Mouse (Mus musculus): ENCODE results near the gene Spcs2.

The Spcs2 gene

GRCm38 (mm10) chr7:99863362-99863761, at the start of gene Spcs2:
Gene Spcs2, minus strand, starts transcription at chr7:99863462.
- no peak for DNase-seq

DNA sequence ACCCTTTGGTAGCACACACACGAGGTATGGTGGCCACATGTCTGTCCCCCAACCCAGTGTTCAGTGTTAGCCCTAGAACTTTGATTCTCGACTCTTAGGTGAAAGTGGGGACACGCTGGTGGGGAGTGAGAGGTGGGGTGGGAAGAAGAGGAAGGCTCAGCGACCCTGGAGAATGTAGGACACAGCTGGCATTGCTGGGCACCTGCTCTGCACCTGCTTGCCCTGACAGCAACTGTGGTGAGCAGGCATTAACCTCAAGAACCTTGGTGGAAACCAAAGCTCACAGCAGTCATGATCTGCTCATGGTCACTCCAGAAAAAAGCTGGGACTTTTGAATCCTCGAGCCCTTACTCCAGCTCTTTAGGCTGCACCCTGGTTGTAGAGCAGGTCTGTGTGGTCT, 47.8 kb upstream of the Spcs2 start:
- no peak for DNase-seq

DNA sequence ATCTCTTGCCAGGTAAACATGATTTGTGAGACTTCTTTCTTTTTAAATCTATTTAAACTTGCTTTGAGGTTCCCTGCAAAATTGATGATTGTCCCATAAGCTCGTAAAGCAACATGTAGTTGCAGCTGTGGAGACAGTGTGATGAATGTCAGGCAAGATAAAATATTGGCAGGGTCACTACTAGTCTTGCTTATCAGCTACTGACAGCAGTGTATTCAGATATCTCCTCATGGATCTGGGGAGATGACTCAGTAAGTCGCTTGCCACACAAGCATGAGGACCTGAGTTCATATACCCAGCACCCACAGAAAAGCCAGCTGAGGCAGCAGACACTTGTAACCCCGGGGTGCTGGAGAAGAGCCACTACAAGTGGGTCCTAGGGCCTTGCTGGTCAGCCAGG, 44.2 kb upstream of the Spcs2 start:
- no peak for DNase-seq

- no peak for DNase-seq
Measured at GRCm38 (mm10) chr7:99906346-99906745, 43.1 kb upstream of the Spcs2 start.

- DNase-seq = no peak
Measured at GRCm38 (mm10) chr7:99904421-99905005, 41.3 kb upstream of the Spcs2 start.

DNA sequence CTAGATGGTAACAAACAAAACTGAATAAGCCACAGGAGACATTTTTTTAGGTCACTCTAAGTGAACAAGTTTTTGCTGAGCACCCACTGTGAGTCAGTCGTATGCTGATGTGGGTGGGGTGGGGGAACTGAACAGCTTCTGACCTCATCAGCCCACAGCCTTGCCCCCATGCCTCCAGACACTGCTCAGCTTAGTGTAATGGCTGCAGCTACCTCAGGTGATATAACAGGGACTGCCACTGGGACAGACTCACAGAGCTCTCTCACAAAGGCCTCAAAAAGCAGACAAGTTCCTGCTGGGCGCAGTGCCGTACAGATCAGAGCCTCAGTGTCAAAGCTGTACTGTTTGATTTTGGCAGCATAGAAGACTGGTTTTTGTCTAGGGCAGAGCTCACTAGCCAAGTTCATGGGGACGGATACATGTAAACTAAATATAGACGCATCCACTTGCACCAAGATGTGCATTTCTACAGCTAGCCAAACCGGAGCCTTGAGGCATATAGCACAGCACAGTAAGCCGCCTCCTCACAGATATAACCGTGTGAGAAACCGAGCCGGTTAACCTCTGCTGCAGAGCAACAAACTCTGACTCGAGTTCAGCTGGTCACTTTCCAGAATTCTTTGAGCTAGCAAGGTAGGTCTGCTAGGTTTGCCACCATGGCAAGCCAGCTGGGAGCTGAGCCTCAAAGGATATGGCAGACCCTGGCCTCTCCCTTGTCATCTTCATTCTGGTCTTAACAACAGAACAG, 39.8 kb upstream of the Spcs2 start:
- no peak for DNase-seq

DNA sequence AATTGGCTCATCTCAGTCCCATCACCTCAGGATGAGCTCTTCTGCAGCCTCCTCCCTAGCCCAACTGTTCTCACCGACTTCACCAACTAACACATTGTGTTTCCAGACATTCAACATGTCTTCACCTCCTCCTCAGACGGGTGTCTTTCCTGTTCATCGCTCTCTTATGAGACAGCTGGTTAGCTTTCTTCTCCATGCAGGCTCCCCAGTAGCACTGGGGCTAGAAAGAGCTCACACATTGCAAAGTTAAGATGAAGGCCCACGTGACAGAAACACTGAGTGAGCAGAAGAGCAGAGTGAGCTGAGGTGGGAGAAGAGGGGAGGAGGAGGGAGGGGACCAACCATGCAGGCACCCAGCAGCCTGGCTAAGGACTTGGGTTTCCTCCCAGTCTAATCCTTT, 38.9 kb upstream of the Spcs2 start:
- no peak for DNase-seq

- no peak for DNase-seq
Measured at GRCm38 (mm10) chr7:99896905-99897304, 33.6 kb upstream of the Spcs2 start.

GRCm38 (mm10) chr7:99894478-99894877, 31.2 kb upstream of the Spcs2 start:
- no peak for DNase-seq

GRCm38 (mm10) chr7:99893967-99894366, 30.7 kb upstream of the Spcs2 start:
- no peak for DNase-seq

DNA sequence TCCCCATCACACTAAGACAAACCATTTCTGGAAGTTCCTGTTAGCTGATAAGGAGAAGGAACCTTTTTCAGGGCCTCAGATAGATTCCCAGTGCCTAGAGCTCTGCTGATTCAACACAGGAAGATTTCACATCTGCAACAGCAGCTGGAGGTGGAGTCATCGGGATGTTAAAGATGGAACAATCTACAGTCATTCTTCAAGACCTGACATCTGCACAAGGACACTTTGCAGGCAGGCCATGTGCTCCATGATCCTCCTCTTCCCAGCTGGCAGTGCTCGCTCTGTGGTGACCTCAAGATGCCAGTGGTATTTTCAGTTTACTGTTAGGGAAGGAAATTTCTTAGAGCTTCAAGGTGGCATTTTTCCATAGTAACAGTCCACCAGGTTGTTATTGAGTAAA, 29.1 kb upstream of the Spcs2 start:
- no peak for DNase-seq

GRCm38 (mm10) chr7:99891471-99891870, 28.2 kb upstream of the Spcs2 start:
- DNase-seq = no peak

- DNase-seq = no peak
Measured at GRCm38 (mm10) chr7:99890168-99890755, 27.0 kb upstream of the Spcs2 start.

DNA sequence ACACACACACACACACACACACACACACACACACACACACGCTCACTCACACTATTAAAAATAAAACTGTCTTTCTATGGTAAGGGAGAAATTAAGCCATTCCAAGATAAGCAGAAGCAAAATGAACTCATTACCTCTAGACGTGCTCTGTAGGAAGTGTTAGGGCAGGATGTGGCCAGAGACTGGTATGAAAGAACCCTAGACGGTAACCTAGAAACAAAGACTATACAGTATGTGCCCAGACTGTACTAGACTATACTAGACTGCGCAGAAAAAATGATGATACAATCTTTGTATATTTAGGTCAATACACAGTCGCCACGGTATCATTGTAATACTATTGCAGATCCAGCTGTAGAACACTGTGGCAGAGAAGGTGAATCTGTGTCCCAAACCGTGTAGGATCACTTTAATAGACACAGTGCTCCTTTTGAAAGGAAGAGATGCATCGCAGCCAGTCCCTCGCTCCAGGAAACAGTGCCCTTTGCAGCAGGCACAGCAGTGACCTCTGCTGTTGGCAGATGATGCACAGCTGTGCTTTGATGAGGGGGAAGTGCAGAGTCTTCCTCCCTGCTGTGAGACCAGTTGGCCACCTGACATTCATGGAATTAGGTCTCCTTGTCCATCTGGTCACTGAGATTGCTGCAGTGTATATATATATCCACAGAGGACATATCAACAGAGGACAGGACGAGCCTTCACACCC, 26.1 kb upstream of the Spcs2 start:
- peak; percentile 60 for DNase-seq

- no peak for DNase-seq
Measured at GRCm38 (mm10) chr7:99887743-99888142, 24.5 kb upstream of the Spcs2 start.

DNA sequence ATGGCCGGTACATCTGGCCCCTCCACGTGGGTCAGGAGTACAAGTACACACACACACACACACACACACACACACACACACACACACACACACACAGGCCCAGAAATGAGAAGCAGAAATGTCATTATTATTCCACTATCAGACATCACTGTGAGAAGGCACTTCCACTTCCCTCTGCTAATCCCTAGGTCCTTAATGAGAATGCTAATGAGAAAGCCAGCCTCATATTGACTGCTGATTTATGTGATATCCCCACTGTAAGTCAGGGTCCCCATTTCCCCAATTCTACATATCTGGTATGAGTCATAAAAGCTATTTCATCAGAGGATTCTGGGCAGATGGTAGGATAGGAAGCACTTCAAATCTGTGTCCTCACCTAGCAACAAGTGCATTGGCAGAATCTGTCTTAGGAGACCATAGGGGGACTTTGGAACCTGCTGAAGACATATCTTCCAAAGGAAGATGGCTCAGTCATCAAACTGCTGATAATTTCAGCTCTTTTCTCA, 24.0 kb upstream of the Spcs2 start:
- DNase-seq = no peak

DNA sequence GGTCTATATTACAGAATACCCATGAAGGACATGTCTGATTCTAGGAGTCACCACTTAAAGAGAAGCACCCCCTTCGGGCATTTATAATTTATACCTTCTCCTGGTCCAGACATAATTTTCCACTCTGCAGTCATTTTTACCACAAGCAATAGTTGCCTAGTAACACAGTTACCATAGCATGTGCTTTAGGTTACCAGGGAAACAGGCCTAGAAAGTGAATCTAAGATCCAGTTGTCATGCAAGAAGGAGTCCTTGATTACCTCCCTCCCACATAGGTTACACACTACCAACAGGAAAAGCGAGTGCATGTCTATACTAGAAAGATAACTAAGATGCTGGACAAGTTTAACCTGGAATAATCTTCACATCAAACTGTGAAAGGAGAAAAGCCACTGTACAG, 15.0 kb upstream of the Spcs2 start:
- DNase-seq = no peak

DNA sequence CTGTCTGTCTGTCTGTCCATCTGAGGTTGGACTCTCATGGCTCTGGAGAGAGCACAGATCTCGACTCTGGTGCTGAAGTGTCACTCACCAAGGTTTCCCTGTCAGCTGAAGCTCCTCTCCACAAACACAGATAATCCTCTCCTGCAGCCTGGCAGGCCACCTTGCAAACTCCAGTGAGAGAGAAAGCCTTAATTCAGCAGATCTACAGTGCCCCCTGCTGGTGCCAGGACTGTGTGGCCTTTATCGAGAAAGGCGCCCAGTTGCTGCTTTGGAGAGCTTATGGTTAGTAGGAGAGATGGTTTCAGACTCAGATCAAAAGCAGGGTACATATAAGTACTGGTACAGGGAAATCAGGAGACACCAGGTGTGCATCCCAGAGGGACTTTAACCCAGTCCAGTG, 13.1 kb upstream of the Spcs2 start:
- DNase-seq = peak; percentile 92

- DNase-seq = no peak
Measured at GRCm38 (mm10) chr7:99875891-99876290, 12.6 kb upstream of the Spcs2 start.

- DNase-seq = no peak
Measured at GRCm38 (mm10) chr7:99873965-99874364, 10.7 kb upstream of the Spcs2 start.

GRCm38 (mm10) chr7:99869296-99869695, 6.0 kb upstream of the Spcs2 start:
- peak; percentile 31 for DNase-seq

- no peak for DNase-seq
Measured at GRCm38 (mm10) chr7:99865219-99865618, 2.0 kb upstream of the Spcs2 start.

DNA sequence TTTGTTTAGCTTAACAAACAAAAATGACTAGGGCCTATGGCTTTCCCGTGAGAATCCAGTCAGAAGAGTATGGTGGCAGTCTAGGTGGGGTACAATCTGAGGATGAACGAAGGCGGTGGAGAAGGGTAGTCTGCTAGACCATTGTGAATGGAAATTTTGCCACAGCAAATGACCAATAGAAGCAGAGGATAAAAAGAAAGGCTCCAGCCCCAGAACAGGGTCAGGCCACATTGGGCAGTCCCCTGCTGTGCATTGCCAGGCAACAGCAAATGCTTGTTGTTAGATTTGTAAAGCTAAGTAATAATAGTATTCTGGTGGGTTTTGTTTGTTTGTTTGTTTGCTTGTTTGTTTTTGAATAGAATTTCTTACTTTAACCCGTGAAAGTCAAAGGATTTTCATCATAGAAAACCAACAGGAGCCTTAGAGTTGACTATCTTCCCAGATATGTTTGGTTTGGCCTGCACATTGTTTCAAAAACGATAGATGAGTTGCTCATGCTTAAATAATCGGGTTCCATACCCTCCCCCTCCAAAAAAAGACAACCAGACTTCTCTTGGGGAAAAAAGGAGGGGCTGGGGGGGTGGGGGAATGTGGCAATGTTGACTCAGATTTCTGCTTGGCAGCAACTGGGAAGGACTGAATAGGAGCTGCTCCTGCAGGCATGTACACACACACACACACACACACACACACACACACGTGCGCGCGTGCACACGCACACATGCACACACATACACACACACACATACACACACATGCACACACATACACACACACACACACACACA, 1.2 kb upstream of the Spcs2 start:
- DNase-seq = no peak
